Mouse (Mus musculus) brain, embryonic 14.5 days (tissue): ENCODE data around the gene Fam180a.

Experiments used
- CTCF ChIP-seq: fragments of 200-500 bp; IDR thresholded peaks from 2 replicates; pipeline ENCODE4 v1.5.1; 2012; ENCODE audit warnings: inconsistent platforms, mild to moderate bottlenecking, moderate library complexity, borderline replicate concordance; ENCODE audit not compliant: insufficient read depth, insufficient read length; ENCODE audit errors: extremely low read depth
- POLR2A ChIP-seq: fragments of 200-500 bp; IDR thresholded peaks from 2 replicates; pipeline ENCODE4 v1.6.1; 2012; ENCODE audit warnings: mild to moderate bottlenecking, inconsistent platforms, borderline replicate concordance; ENCODE audit not compliant: poor library complexity, insufficient read depth, insufficient read length, severe bottlenecking; ENCODE audit errors: extremely low read depth

DNA sequence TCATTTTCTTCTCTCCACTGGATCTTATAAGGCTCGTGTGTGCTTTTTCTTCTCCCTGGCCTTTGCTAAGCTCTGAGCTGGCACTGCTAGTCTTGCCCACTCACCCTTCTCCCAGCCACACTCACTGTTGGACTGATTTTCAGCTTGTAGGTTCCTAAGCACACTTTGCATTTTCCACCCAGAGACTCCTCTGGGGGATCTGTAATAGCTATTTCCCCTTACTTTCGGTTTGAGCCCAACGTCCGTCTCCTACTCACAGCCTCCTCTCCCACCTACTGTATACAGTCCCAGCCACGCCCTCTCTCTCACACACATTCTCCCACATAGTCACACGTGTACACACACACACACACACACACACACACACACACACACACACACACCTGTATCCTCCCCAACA is 6.1 kb downstream of the Fam180a start:
- TF ChIP-seq CTCF (no peak), POLR2A (no peak)
